Mouse (Mus musculus) megakaryocyte, embryonic 14.5 days (primary cell): ENCODE results near the gene Pja2.

Experiments
- FLI1 ChIP-seq: IDR thresholded peaks from 2 replicates; pipeline ENCODE4 v1.6.1; 2012; ENCODE audit warnings: low read length, inconsistent platforms, mixed read lengths
- GATA1 ChIP-seq: IDR thresholded peaks from 3 replicates; pipeline ENCODE4 v1.6.1; 2012; ENCODE audit warnings: mixed read lengths, low read length, inconsistent platforms, borderline replicate concordance

DNA sequence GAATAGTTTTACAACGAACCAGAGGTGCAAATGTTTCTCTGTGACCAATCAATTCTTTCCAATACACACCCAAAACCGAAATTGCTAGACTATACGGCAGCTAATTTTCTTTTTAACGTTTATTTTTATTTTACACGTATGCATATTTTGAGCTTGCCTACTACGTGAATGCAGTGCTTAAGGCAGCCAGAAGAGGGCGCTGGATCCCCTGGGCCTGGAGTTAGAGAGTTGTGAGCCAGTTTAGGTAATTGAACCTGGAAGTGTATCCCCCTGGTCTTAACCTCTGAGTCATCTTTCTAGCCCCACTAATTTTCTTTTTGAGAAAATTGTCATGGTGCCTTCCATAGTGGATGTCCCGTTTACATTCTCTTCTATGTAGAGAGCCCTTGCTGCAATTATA, 100.5 kb downstream of the Pja2 start:
- TF ChIP-seq GATA1 (no peak), FLI1 (no peak)
